Mouse (Mus musculus): ENCODE data around the gene Cdk5r2.
"Not testable (repeated sequence)": the region's sequence is repeated elsewhere in the genome, so short reads cannot be mapped to it uniquely, and the experiment has no call there.

The Cdk5r2 gene

DNA sequence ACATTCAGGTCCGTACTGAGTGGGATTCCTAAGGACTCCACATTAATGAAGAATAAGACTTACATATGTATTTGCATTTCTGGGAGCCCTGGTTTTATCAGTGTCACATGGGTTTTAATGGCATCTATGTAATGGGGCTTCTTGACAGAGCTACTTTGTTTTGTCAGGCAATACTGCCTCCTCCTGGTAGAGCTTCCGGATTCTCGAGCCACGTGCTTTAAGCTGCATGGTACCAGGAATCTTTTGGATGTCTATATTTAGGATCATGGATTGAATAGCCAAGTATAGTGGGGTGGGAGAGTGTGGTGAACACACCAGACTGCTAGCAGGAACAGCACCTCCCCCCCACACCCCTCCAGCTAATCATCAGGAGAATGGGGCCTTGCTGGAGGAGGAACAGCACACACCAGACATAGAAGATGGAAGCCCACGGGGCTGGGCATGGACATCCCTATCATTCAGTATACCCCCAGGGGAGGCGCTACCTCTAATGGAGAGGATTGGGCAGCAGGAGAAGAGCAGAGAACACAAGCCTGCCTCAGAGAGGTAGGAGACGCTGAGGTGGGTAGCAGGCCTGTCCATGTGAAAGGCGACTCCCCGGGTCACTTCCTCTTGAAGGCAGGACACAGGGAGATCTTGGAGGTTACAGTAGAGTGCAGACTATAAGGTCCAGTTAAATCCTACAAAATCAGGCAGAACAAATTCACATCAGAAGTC lies 39.6 kb upstream of the Cdk5r2 start:
- 0 out of 2 replicates have a peak, but pooled peaks have one; percentile 10 for TF ChIP-seq CTCF (conservative IDR thresholded peaks at IDR 0.05; ENCODE audit: low read length)
- TF ChIP-seq POU5F1 (IDR thresholded peaks at IDR 0.05; ENCODE audit: borderline replicate concordance, low read length): no peak
- Histone ChIP-seq H3K9me3 (ENCODE audit: low read length) (no peaks in the 10 kb centered on the region), H3K36me3 (ENCODE audit: insufficient read depth, low read length) (0 out of 2 replicates have a peak, but pooled peaks cover 4% of the 10 kb centered on the region), H3K27me3 (ENCODE audit: insufficient read depth, low read length) (peaks cover 18% of the 10 kb centered on the region), H3K4me1 (replicated peaks; ENCODE audit: low read depth, low read length) (peaks cover 38% of the 10 kb centered on the region), H3K4me3 (replicated peaks; ENCODE audit: low read length) (no peak overlapping the region)

DNA sequence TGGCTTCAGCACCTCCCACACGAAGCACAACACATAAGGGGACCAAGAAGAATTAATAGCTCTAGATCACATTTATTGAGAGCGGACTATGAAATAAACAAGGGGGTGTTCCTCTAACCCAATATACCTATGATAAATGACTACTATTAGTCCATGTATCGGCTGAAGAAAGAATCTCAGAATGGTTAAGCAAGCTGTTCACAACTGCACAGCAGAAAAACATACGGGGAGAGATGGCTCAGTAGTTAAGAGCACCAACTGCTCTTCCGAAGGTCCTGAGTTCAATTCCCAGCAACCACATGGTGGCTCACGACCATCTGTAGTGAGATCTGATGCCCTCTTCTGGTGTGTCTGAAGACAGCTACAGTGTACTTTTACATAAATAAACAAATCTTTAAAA lies 38.8 kb upstream of the Cdk5r2 start:
- H3K36me3 ChIP-seq (ENCODE audit: insufficient read depth, low read length); H3K9me3 ChIP-seq (ENCODE audit: low read length); H3K4me3 ChIP-seq (replicated peaks; ENCODE audit: low read length): not testable (repeated sequence)
- peaks cover 11% of the 10 kb centered on the region for H3K27me3 ChIP-seq (ENCODE audit: insufficient read depth, low read length)
- H3K4me1 ChIP-seq (replicated peaks; ENCODE audit: low read depth, low read length): peaks cover 38% of the 10 kb centered on the region

GRCm38 (mm10) chr1:74816612-74817199 lies 38.0 kb upstream of the Cdk5r2 start:
- Histone ChIP-seq H3K27me3 (ENCODE audit: insufficient read depth, low read length) (peaks cover 8% of the 10 kb centered on the region), H3K4me3 (replicated peaks; ENCODE audit: low read length) (peak overlapping the region; percentile 90), H3K9me3 (ENCODE audit: low read length) (no peaks in the 10 kb centered on the region), H3K4me1 (replicated peaks; ENCODE audit: low read depth, low read length) (peaks cover 39% of the 10 kb centered on the region), H3K36me3 (ENCODE audit: insufficient read depth, low read length) (0 out of 2 replicates have a peak, but pooled peaks cover 4% of the 10 kb centered on the region)
- no peak for TF ChIP-seq NANOG (IDR thresholded peaks at IDR 0.05; ENCODE audit: borderline replicate concordance, low read length)
- no peak; the same call in 1 of the 2 replicates for TF ChIP-seq POU5F1 (IDR thresholded peaks at IDR 0.05; ENCODE audit: borderline replicate concordance, low read length)
- no peak for TF ChIP-seq CTCF (conservative IDR thresholded peaks at IDR 0.05; ENCODE audit: low read length)

DNA sequence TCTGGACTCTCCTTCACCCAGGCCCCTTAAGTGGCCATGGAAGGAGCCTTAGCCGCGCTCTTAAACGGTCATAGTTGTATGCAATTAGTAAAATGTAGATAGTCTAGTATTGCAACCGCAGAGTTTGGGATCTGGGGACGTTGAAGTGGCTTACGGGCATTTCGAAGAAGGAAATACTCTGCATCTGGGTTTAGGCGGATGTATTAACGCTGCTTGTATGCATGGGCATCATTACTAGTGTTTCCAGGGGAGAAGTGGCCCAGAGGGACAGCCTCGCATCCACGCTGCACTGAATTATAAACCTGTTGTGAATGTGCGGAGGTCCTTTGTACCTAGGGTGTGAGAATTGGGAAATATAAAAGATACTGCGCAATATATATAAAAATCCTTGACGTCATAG lies 37.5 kb upstream of the Cdk5r2 start:
- H3K4me1 ChIP-seq (replicated peaks; ENCODE audit: low read depth, low read length): peaks cover 44% of the 10 kb centered on the region
- TF ChIP-seq NANOG (IDR thresholded peaks at IDR 0.05; ENCODE audit: borderline replicate concordance, low read length): no peak
- no peak for TF ChIP-seq POU5F1 (IDR thresholded peaks at IDR 0.05; ENCODE audit: borderline replicate concordance, low read length)
- TF ChIP-seq CTCF (conservative IDR thresholded peaks at IDR 0.05; ENCODE audit: low read length): no peak
- peak overlapping the region; percentile 90 for H3K4me3 ChIP-seq (replicated peaks; ENCODE audit: low read length)
- peaks cover 6% of the 10 kb centered on the region for H3K27me3 ChIP-seq (ENCODE audit: insufficient read depth, low read length)
- H3K9me3 ChIP-seq (ENCODE audit: low read length): no peaks in the 10 kb centered on the region
- 0 out of 2 replicates have a peak, but pooled peaks cover 4% of the 10 kb centered on the region for H3K36me3 ChIP-seq (ENCODE audit: insufficient read depth, low read length)

- TF ChIP-seq CTCF (conservative IDR thresholded peaks at IDR 0.05; ENCODE audit: low read length) (no peak), POU5F1 (IDR thresholded peaks at IDR 0.05; ENCODE audit: borderline replicate concordance, low read length) (no peak), NANOG (IDR thresholded peaks at IDR 0.05; ENCODE audit: borderline replicate concordance, low read length) (no peak)
- Histone ChIP-seq H3K36me3 (ENCODE audit: insufficient read depth, low read length) (0 out of 2 replicates have a peak, but pooled peaks cover 4% of the 10 kb centered on the region), H3K4me1 (replicated peaks; ENCODE audit: low read depth, low read length) (peaks cover 53% of the 10 kb centered on the region), H3K9me3 (ENCODE audit: low read length) (no peaks in the 10 kb centered on the region), H3K27me3 (ENCODE audit: insufficient read depth, low read length) (peaks cover 4% of the 10 kb centered on the region), H3K4me3 (replicated peaks; ENCODE audit: low read length) (no peak overlapping the region)
Observed at GRCm38 (mm10) chr1:74818509-74818908, 36.2 kb upstream of the Cdk5r2 start.

DNA sequence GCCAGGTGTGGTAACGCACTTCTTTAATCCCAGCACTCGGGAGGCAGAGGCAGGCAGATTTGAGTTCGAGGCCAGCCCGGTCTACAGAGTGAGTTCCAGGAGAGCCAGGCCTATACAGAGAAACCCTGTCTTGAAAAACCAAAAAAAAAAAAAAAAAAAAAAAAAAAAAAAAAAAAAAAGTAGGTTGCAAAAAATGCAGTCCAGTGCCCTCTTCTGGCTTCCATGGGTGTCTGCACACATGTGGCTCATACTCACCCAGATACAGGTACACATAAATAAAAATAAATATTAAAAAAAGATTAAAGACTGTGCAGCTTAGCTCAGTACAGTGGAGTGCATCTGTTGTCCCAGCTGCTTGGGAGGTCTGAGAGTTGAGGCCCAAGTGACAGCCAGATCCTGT lies 31.1 kb upstream of the Cdk5r2 start:
- peak; percentile 29 for TF ChIP-seq CTCF (conservative IDR thresholded peaks at IDR 0.05; ENCODE audit: low read length)
- peaks cover 62% of the 10 kb centered on the region for H3K4me1 ChIP-seq (replicated peaks; ENCODE audit: low read depth, low read length)
- H3K36me3 ChIP-seq (ENCODE audit: insufficient read depth, low read length); H3K4me3 ChIP-seq (replicated peaks; ENCODE audit: low read length); H3K9me3 ChIP-seq (ENCODE audit: low read length); H3K27me3 ChIP-seq (ENCODE audit: insufficient read depth, low read length): not testable (repeated sequence)

- TF ChIP-seq CTCF (conservative IDR thresholded peaks at IDR 0.05; ENCODE audit: low read length): no peak
- TF ChIP-seq NANOG (IDR thresholded peaks at IDR 0.05; ENCODE audit: borderline replicate concordance, low read length): peak; percentile 88
- TF ChIP-seq POU5F1 (IDR thresholded peaks at IDR 0.05; ENCODE audit: borderline replicate concordance, low read length): peak; percentile 78; the same call in 1 of the 2 replicates
- Histone ChIP-seq H3K4me3 (replicated peaks; ENCODE audit: low read length) (peak overlapping the region; percentile 33), H3K27me3 (ENCODE audit: insufficient read depth, low read length) (no peaks in the 10 kb centered on the region), H3K9me3 (ENCODE audit: low read length) (no peaks in the 10 kb centered on the region), H3K4me1 (replicated peaks; ENCODE audit: low read depth, low read length) (peaks cover 65% of the 10 kb centered on the region), H3K36me3 (ENCODE audit: insufficient read depth, low read length) (no peaks in the 10 kb centered on the region)
Observed at GRCm38 (mm10) chr1:74824518-74825302, 30.0 kb upstream of the Cdk5r2 start.

DNA sequence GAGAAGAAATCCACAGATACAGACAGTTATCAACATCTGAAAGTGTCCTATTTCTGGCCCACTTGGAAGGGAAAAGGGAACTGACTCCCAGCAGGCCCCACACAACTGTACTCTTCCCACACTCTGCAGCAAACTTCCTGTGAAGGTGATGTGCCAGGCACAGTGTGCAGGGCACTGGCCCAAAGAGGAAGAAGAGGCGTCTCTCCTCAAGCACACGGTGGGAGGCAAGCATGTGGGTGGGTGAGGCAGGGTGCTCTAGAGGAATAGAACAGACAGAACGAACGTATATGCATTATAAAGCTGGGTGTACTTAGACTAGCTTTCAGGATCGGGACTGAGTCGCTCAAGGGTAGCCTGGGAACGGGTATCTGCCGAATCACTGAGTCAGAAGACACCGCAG lies 24.7 kb upstream of the Cdk5r2 start:
- no peaks in the 10 kb centered on the region for H3K36me3 ChIP-seq (ENCODE audit: insufficient read depth, low read length)
- peaks cover 10% of the 10 kb centered on the region for H3K27me3 ChIP-seq (ENCODE audit: insufficient read depth, low read length)
- H3K4me1 ChIP-seq (replicated peaks; ENCODE audit: low read depth, low read length): peaks cover 53% of the 10 kb centered on the region
- no peaks in the 10 kb centered on the region for H3K9me3 ChIP-seq (ENCODE audit: low read length)
- 0 out of 2 replicates have a peak overlapping the region, but pooled peaks have one; percentile 29 for H3K4me3 ChIP-seq (replicated peaks; ENCODE audit: low read length)
- TF ChIP-seq NANOG (IDR thresholded peaks at IDR 0.05; ENCODE audit: borderline replicate concordance, low read length): no peak
- TF ChIP-seq POU5F1 (IDR thresholded peaks at IDR 0.05; ENCODE audit: borderline replicate concordance, low read length): no peak
- TF ChIP-seq CTCF (conservative IDR thresholded peaks at IDR 0.05; ENCODE audit: low read length): no peak
